Mouse (Mus musculus): ENCODE data around the gene Gm49333.

Gene Gm49333

GRCm38 (mm10) chr16:20691617-20692016, 80.2 kb downstream of the Gm49333 start:
- DNase-seq (ENCODE audit: low spot score) = no peak

GRCm38 (mm10) chr16:20692241-20692965, 81.0 kb downstream of the Gm49333 start:
- DNase-seq (ENCODE audit: low spot score) = no peak

GRCm38 (mm10) chr16:20693111-20693701, 81.8 kb downstream of the Gm49333 start, which contains the start of gene Fam131a:
Fam131a (plus strand) TSS chr16:20693241.
- DNase-seq (ENCODE audit: low spot score) = no peak

- no peak for DNase-seq (ENCODE audit: low spot score)
Measured at GRCm38 (mm10) chr16:20694781-20695180, 83.4 kb downstream of the Gm49333 start.
